Mouse (Mus musculus) liver, postnatal 0 days (tissue): ENCODE measurements around the gene Gng8. TPM values are rescaled to one million over a fixed set of nuclear protein-coding genes. Genes with fewer than 3 reads are reported as not detected.

Source experiments
- ATAC-seq: fragments of 200-750 bp; cut with Nextera tagmentation; 2 replicates; pipeline ENCODE4 v1.8.0; 2017; ENCODE audit warnings: mild to moderate bottlenecking, moderate library complexity
- DNase-seq: peaks from one replicate; pipeline ENCODE4 v3.0.0-alpha.2; 2016
- H3K27ac ChIP-seq: fragments of 300-500 bp; sonication (generic); 2 replicates; pipeline ENCODE4 v1.5.1; 2014; ENCODE audit warnings: antibody characterized with exemption, moderate library complexity, mild to moderate bottlenecking, low read depth
- H3K27me3 ChIP-seq: fragments of 300-500 bp; sonication (generic); 2 replicates; pipeline ENCODE4 v1.6.1; 2014; ENCODE audit warnings: low read length, control low read depth, mixed read lengths; ENCODE audit not compliant: insufficient read depth
- H3K36me3 ChIP-seq: fragments of 300-500 bp; sonication (generic); replicated peaks from 2 replicates; pipeline ENCODE4 v1.6.1; 2014; ENCODE audit warnings: mild to moderate bottlenecking, control low read depth, low read length, moderate library complexity, mixed read lengths; ENCODE audit not compliant: insufficient read depth
- H3K4me1 ChIP-seq: fragments of 300-500 bp; sonication (generic); 2 replicates; pipeline ENCODE4 v1.6.1; 2014; ENCODE audit warnings: antibody characterized with exemption, mild to moderate bottlenecking, control low read depth; ENCODE audit not compliant: insufficient read depth
- H3K4me2 ChIP-seq: fragments of 300-500 bp; sonication (generic); 2 replicates; pipeline ENCODE4 v1.6.1; 2014; ENCODE audit warnings: low read depth, mild to moderate bottlenecking, low read length, moderate library complexity, mixed read lengths
- H3K4me3 ChIP-seq: fragments of 300-500 bp; sonication (generic); 2 replicates; pipeline ENCODE4 v1.5.1; 2014; ENCODE audit warnings: low read depth, low read length
- H3K9ac ChIP-seq: fragments of 300-500 bp; sonication (generic); replicated peaks from 2 replicates; pipeline ENCODE4 v1.6.1; 2014; ENCODE audit warnings: mild to moderate bottlenecking, moderate library complexity
- H3K9me3 ChIP-seq: fragments of 300-500 bp; sonication (generic); 2 replicates; pipeline ENCODE4 v1.6.1; 2016; ENCODE audit warnings: mild to moderate bottlenecking, control low read depth, low read length, mixed read lengths
- CTCF ChIP-seq: sonication (generic); IDR thresholded peaks from 2 replicates; pipeline ENCODE4 v1.5.1; 2016; ENCODE audit warnings: antibody characterized with exemption, low read depth
- EP300 ChIP-seq: IDR thresholded peaks from 2 replicates; pipeline ENCODE4 v1.6.1; 2016; ENCODE audit warnings: antibody characterized with exemption, low read depth, mild to moderate bottlenecking
- WGBS: fragments of 180-500 bp; shearing (Covaris S2); extraction: QIAGEN DNeasy Blood & Tissue Kit; methylation state at CpG from one replicate; pipeline ENCODE4 v1.1.7; 2014; ENCODE audit not compliant: insufficient replicate concordance; 5-methylcytosine and 5-hydroxymethylcytosine counted together
- polyA plus RNA-seq: library from polyadenylated mRNA; unstranded; fragments of >200 nt; fragmentation: Nextera tagmentation; extraction: Ambion mirVana; gene quantifications from 2 replicates; pipeline ENCODE4 v1.2.1, GENCODE M21; 2015

Gene Gng8
- polyA plus RNA-seq, 1 experiment from 2014 or later: 0.20 TPM

- Histone ChIP-seq H3K9me3 (no peaks in the 10 kb centered on the region), H3K27me3 (no peaks in the 10 kb centered on the region), H3K27ac (no peak overlapping the region), H3K4me2 (no peak overlapping the region), H3K36me3 (peaks cover 48% of the 10 kb centered on the region), H3K4me3 (no peak overlapping the region), H3K9ac (no peak overlapping the region), H3K4me1 (peaks cover 5% of the 10 kb centered on the region; the same call in 1 of the 2 replicates)
- DNase-seq: peak; percentile 77
- ATAC-seq: peak; percentile 72
- WGBS: 34% methylated on average over 10 of the region's 10 CpGs
- TF ChIP-seq CTCF (peak; percentile 93), EP300 (no peak)
These were observed 22.3 kb downstream of the Gng8 start for GRCm38 (mm10) chr7:16913806-16914452.

- no peak overlapping the region for H3K27ac ChIP-seq
- no peak for ATAC-seq
- no peaks in the 10 kb centered on the region for H3K9me3 ChIP-seq
- 85% methylated on average over 18 of the region's 18 CpGs for WGBS
- peaks cover 8% of the 10 kb centered on the region for H3K4me1 ChIP-seq
- no peaks in the 10 kb centered on the region for H3K27me3 ChIP-seq
- H3K4me2 ChIP-seq: no peak overlapping the region
- H3K36me3 ChIP-seq: peaks cover 55% of the 10 kb centered on the region
- no peak for DNase-seq
- TF ChIP-seq EP300 (no peak), CTCF (no peak)
- no peak overlapping the region for H3K4me3 ChIP-seq
- no peak overlapping the region for H3K9ac ChIP-seq
These were observed 23.1 kb downstream of the Gng8 start for GRCm38 (mm10) chr7:16914453-16915343.

GRCm38 (mm10) chr7:16915461-16916340 is 24.1 kb downstream of the Gng8 start:
- Histone ChIP-seq H3K27ac (no peak overlapping the region), H3K9ac (no peak overlapping the region), H3K9me3 (no peaks in the 10 kb centered on the region), H3K36me3 (peaks cover 61% of the 10 kb centered on the region), H3K4me3 (no peak overlapping the region), H3K27me3 (no peaks in the 10 kb centered on the region), H3K4me1 (peaks cover 9% of the 10 kb centered on the region), H3K4me2 (no peak overlapping the region)
- TF ChIP-seq EP300: no peak
- no peak for TF ChIP-seq CTCF
- 91% methylated on average over 32 of the region's 32 CpGs for WGBS
- DNase-seq: no peak
- ATAC-seq: no peak

GRCm38 (mm10) chr7:16916342-16917265 is 25.0 kb downstream of the Gng8 start:
- H3K9me3 ChIP-seq: no peaks in the 10 kb centered on the region
- TF ChIP-seq CTCF (no peak), EP300 (no peak)
- H3K4me2 ChIP-seq: no peak overlapping the region
- H3K27ac ChIP-seq: no peak overlapping the region
- peaks cover 64% of the 10 kb centered on the region for H3K36me3 ChIP-seq
- H3K4me3 ChIP-seq: no peak overlapping the region
- H3K27me3 ChIP-seq: no peaks in the 10 kb centered on the region
- no peak overlapping the region for H3K9ac ChIP-seq
- H3K4me1 ChIP-seq: peaks cover 16% of the 10 kb centered on the region
- 76% methylated on average over 29 of the region's 30 CpGs for WGBS
- ATAC-seq (no peak), DNase-seq (no peak)

- ATAC-seq: no peak
- WGBS: 89% methylated on average over 11 of the region's 11 CpGs
- H3K4me2 ChIP-seq: no peak overlapping the region
These were observed 25.9 kb downstream of the Gng8 start for GRCm38 (mm10) chr7:16917447-16917846.

More at GRCm38 (mm10) chr7:16917447-16917846, 25.9 kb downstream of the Gng8 start:
- no peak overlapping the region for H3K9ac ChIP-seq
- no peak overlapping the region for H3K4me3 ChIP-seq
- H3K9me3 ChIP-seq: no peaks in the 10 kb centered on the region
- no peaks in the 10 kb centered on the region for H3K27me3 ChIP-seq
- DNase-seq: no peak
- TF ChIP-seq EP300: no peak
- no peak for TF ChIP-seq CTCF
- H3K36me3 ChIP-seq: peaks cover 64% of the 10 kb centered on the region
- peaks cover 25% of the 10 kb centered on the region for H3K4me1 ChIP-seq
- no peak overlapping the region for H3K27ac ChIP-seq
